Mouse (Mus musculus) left cerebral cortex, adult 8-10 months (tissue): ENCODE measurements at regions not wholly inside any gene's neighbourhood (a gene's known extent, or its start where the extent isn't known, plus 50 kb on each side); places are given as distances from the start of the nearest gene placed in this dataset.

Experiments
- DNase-seq, 2 experiments: peaks; one replicate each; pipeline ENCODE4 v3.0.0; 2022; ENCODE audit warnings: low spot score in 2 of 2

DNA sequence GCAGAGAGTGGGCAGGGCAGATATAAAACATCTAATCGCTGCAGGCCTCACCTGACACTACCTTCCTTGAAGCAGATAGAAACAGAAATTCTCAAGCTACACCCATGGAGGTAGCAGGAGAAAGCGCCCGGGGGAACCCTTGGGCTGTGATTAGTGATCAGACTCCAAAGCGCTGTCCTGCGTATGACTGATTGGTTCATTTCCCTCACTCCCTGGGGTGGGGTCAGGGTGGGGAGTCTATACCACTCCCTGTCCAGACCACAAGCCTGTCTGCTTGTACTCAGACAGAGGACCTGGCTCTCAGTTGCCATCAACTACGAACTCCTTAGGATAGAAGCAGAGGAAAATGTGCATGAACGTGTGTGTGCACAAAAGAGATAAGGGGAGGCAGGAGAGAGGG, 77.7 kb downstream of the Gm826 start:
- DNase-seq: no peak

GRCm38 (mm10) chr2:160250228-160250627, 83.7 kb downstream of the Gm826 start:
- no peak for DNase-seq

GRCm38 (mm10) chr2:160249104-160250093, 84.6 kb downstream of the Gm826 start:
- DNase-seq: no peak

- DNase-seq: no peak
These were observed 86.7 kb downstream of the Gm826 start for GRCm38 (mm10) chr2:160247286-160247685.

- DNase-seq: no peak
These were observed 87.6 kb downstream of the Gm826 start for GRCm38 (mm10) chr2:160246356-160246755.

- DNase-seq: no peak
These were observed 89.1 kb downstream of the Gm826 start for GRCm38 (mm10) chr2:160244866-160245265.

- DNase-seq: no peak
These were observed 93.2 kb downstream of the Gm826 start for GRCm38 (mm10) chr2:160240531-160241379.

DNA sequence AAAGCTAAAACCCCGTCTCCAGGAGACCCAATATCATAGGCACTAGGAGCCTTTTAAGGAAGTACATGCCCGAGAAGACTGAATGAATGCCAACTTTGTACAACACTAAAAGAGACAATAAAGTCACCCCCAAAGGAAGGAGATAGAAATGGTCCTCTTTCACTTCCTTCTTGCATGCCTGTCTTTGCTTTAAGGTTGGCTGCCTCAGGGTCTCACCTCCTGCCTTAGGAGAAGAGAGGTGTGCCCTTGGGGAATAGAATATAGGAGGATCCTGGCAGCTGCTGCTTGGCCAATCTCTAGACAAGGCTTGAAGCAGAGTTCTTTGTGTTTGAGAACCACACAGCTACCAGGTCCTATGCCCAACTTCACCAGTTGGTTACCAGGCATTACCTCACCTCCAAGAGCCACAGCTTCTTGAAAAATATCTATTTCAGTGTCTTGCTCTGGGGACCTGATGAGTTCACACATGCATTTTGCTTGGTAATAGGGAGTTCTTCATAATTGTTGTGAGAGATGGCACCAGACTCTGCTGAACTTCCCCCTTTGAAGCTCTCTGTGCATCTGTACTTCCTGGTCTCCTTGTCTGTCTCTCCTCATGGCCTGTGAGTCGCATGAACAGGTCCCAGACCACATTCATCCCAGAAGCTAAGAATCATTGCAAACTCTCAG, 96.4 kb downstream of the Gm826 start:
- DNase-seq: no peak

DNA sequence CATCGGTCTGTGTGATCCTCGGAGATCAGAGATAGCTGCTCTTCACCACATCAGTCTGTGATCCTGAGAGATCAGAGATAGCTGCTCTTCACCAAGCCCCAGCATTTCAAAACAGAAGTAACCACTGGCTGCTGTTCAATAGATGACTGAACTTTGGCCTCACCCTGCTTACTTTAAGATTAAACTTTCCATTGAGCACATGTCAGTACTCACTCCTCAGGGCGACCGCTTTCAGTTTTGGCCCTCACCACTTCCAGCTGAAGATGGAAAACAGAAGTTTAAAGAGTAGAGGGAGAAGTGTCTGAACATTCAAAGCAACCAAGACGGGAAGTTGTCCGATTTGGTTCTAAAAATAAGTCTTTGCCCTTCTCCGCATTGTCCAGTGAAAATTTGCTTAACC, 97.2 kb downstream of the Gm826 start:
- no peak for DNase-seq

DNA sequence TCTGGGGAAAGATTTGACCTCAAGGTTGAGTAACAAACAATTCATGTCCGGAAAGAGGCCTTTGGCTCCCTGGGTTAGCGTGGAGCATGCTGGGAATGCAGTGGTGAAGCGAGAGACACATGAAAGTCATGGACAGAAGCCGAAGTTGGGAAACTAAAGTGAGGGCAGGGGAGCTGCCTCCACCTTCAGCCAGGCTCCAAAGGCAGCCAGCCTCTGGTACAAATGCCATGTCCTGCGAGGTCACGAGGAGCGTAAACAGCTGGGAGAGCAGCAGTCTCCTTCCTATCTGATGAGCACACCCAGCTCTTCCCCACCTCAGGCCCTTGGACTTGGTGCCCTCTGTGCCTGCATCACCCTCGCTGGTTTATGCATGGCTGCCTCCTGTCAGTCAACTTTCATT, 103.2 kb downstream of the Gm826 start:
- no peak for DNase-seq

DNA sequence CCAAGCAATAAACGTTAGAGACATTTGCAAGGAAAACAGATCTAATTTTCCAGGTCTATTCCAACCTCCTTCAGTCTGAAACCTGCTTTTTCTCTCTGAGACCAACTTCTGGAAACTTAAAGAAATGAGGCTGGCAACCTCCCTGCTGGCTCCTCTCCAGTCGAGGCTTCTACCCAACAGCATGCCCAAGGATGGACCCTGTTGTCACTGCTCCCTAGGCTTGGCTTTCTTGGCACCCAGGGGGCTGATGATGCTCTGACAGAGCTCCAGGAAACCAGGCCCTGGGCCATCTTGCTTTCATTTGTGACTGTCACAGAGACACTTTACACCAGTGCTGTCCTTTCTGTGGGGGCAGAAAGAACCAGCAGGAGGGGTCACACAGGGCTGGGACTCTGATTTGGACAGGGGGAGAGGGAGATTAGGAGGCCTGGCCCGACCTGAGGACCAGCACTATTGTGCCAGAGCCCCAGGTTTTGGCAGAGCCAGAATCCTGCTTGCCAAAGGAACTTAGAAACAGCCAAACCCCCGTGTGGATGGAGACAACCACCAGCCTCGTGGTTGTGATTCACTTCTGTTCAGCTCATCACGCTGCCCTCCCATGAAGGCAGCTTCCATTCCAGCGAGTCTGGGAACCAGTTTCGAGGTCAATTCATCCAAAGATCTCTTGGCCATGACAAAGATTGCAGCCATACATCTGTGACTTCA, 105.5 kb downstream of the Gm826 start:
- DNase-seq: no peak

DNA sequence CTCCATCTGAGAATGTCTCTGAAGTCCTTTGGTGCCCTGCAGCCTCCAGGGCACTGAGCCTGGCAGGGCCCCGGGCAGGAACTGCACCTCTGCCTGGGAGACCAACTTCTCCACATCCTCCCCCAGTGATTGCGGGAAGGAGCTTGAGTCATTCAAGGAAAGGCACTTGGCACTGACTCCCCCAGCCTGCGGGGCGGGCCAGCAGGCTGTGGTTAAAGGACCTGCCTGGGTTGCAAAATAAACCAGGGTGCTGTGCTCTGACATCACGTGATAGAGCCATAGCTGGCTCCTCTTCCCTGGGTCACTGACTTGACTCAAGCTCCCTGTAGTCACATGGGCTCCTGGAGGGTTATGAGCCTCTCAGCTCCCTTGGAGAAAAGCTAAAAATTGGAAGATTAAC, 108.5 kb downstream of the Gm826 start:
- DNase-seq: no peak

DNA sequence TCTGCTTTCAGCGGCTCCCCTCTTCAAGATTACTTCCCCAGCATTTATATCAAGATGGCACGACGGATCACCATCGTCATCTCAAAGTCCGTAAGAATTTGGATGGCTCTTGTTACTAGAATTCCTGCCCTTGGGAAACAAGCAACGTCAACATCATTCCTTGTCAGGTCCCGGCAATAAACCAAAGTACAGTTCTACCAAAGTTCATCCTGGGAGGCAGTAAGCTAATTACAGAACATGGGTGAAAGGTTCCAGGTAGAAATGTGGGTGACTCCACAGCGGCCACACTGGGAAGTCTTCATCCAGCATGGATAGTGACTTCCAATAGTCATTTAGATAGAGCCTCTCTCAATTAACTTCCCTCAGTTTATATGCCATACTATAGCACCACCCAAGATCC, 110.6 kb downstream of the Gm826 start:
- no peak for DNase-seq

GRCm38 (mm10) chr2:160221772-160222171, 112.2 kb downstream of the Gm826 start:
- no peak for DNase-seq

- no peak for DNase-seq
These were observed 113.4 kb downstream of the Gm826 start for GRCm38 (mm10) chr2:160220562-160221021.

DNA sequence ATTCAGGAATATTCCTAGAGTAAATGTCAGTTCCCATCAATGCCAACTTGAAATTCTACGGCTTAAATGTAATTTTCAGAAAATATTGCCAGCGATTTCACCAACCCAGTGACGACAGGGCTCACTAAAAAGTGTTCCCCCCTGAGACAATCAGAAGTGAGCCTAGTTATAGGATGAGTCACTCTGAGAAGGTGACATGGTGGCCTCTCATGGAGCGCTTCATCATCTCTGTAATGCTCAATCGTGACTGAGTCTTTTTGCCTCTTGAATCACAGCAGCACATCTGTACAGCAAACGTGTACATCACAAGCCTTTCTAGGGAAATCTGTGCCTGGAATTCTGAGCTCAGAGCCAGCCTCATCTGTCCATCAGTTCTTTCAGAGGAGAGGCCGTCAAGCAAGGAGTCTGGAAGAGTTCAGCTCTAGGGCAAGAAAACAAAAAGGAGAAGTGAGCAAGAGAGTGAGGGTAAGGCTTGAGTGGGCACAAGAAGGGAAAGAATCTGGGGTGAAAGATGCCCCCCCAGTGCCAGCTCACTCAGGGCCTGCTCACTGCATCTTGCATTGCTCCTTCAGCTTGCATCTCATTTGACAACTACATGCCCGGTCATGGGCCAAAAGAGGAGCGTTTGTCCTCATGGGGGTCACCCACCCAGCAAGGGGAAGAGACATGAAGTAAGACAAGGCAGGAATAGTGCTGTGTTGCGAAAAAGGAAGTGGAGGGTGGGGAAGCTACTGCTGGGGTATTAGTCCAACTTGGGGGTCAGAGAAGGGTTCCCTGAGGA, 119.7 kb downstream of the Gm826 start:
- DNase-seq: no peak

- DNase-seq: no peak
These were observed 123.5 kb downstream of the Gm826 start for GRCm38 (mm10) chr2:160210507-160210906.

DNA sequence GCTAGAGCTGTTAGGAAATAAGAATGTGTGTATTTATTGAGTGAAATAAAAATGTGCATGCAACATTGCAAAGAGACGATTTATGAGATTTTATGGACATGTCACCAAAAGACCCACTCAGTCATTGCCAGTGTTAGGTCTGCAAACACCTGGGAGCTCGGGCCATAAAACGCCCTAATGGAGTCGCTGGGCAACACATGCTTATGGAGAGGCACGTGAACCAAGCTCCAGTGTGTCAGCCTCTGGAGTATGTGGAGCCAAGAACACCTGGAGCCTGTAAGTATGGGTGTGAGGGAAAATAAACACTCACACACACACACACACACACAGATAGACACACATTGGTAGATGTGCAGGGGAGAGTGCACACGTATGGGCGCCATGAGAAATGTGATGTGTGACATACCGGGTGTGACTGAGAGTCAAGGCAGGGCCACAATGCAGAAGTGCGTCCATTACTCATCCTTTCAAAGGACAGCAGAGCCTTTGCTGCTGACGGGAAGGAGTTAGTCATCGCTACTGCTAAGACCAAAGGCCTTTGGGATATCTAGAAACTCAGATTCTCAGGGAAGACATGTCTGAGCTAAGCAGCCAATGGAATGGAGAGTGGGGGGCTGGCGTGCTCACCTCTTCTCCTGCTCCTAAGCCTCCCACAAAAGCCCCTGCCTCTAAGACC, 124.2 kb downstream of the Gm826 start:
- no peak for DNase-seq

DNA sequence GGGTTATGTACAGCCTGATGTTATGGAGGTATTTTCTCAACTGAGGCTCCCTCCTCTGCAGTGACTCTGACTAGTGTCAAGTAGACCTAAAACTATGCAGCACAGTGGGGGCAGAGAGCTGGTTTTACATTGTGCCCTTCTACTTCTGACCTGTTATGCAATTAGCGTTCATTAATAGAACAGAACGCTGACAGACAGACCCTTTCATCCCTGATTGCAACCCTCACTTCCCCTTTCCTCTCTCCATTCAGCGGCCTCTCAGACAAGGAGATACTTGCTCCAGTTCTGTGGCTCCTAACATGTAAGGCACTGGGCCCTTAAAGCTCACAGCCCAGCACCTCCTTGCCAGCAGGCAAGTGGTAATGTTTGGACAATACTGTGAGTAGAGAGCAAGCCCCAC, 125.7 kb downstream of the Gm826 start:
- no peak for DNase-seq

GRCm38 (mm10) chr2:160207226-160207625, 126.7 kb downstream of the Gm826 start:
- peak in 1 of 2 experiments; percentile 56 for DNase-seq
